Mouse (Mus musculus) heart, adult 2 months (tissue): ENCODE measurements around the gene Cdh6. TPM values are rescaled to one million over a fixed set of nuclear protein-coding genes. Genes with fewer than 3 reads are reported as not detected.
A peak's percentile ranks its signal among the peaks of the same experiment; 100 is the strongest.

Source experiments
- DNase-seq, 2 experiments: peaks; one replicate each; pipeline ENCODE4 v3.0.0; 2021
- H3K27ac ChIP-seq: fragments of 200-600 bp; 2 replicates; pipeline ENCODE4 v1.8.1; 2022
- H3K27me3 ChIP-seq: fragments of 200-500 bp; 2 replicates; pipeline ENCODE4 v1.6.1; 2012; ENCODE audit warnings: mild to moderate bottlenecking, low read length, inconsistent platforms, mixed read lengths; ENCODE audit not compliant: control insufficient read depth, insufficient read depth
- H3K36me3 ChIP-seq: fragments of 200-500 bp; 2 replicates; pipeline ENCODE4 v1.6.1; 2012; ENCODE audit warnings: low read length, inconsistent platforms; ENCODE audit not compliant: control insufficient read depth, insufficient read depth
- H3K4me1 ChIP-seq: fragments of 200-500 bp; 2 replicates; pipeline ENCODE4 v1.6.1; 2011; ENCODE audit warnings: low read length; ENCODE audit not compliant: control insufficient read depth, insufficient read depth
- H3K4me3 ChIP-seq: fragments of 200-600 bp; 2 replicates; pipeline ENCODE4 v1.8.1; 2022
- H3K79me2 ChIP-seq: fragments of 200-500 bp; replicated peaks from 2 replicates; pipeline ENCODE4 v1.6.1; 2012; ENCODE audit warnings: mild to moderate bottlenecking, inconsistent platforms, low read length, moderate library complexity, mixed read lengths; ENCODE audit not compliant: control insufficient read depth, insufficient read depth
- H3K9ac ChIP-seq: fragments of 200-500 bp; 2 replicates; pipeline ENCODE4 v1.6.1; 2012; ENCODE audit warnings: low read depth, mild to moderate bottlenecking, control low read depth, inconsistent platforms, low read length, mixed read lengths
- CTCF ChIP-seq: fragments of 200-600 bp; IDR thresholded peaks from 2 replicates; pipeline ENCODE4 v1.8.1; 2022; ENCODE audit warnings: antibody characterized with exemption, mild to moderate bottlenecking, moderate library complexity
- EP300 ChIP-seq: fragments of 200-500 bp; IDR thresholded peaks from 2 replicates; pipeline ENCODE4 v1.6.1; 2011; ENCODE audit warnings: low read depth, low read length, control low read depth; ENCODE audit not compliant: insufficient read depth
- POLR2A ChIP-seq: fragments of 200-500 bp; IDR thresholded peaks from 2 replicates; pipeline ENCODE4 v1.6.1; 2011; ENCODE audit warnings: mild to moderate bottlenecking, low read depth, low read length, control low read depth; ENCODE audit not compliant: insufficient read depth
- WGBS: fragments of 180-500 bp; shearing (Covaris S2); methylation state at CpG from one replicate; pipeline ENCODE4 v1.1.7; 2018; 5-methylcytosine and 5-hydroxymethylcytosine counted together
- intact Hi-C: fragments of 180-260 bp; cut with DNase I; formaldehyde crosslinking; loops from one replicate; pipeline ENCODE4 v1.15.1; 2025
- polyA plus RNA-seq: library from polyadenylated mRNA; depleted of rRNA; stranded (reverse); fragments of >200 nt; gene quantifications from 2 replicates; pipeline ENCODE4 v1.2.3, GENCODE M21; 2012
- total RNA-seq, 2 experiments: library from RNA; stranded (reverse); gene quantifications; 2 replicates each; pipeline ENCODE4 v1.2.3; 2021

Gene Cdh6
- total and polyA plus RNA-seq, 3 experiments: 0.16 to 0.78 (median 0.70) TPM

GRCm38 (mm10) chr15:13181430-13181829, 8.0 kb upstream of the Cdh6 start:
- intact Hi-C loops: loop anchor here (10.0 kb wide), 1 partner anchor 103 kb away; no protein-coding TSS in a partner anchor
- H3K4me1 ChIP-seq: no peaks in the 10 kb centered on the region
- TF ChIP-seq POLR2A (no peak), EP300 (no peak), CTCF (no peak)
- no peaks in the 10 kb centered on the region for H3K27me3 ChIP-seq
- DNase-seq: no peak
- no peak overlapping the region for H3K9ac ChIP-seq
- H3K36me3 ChIP-seq: no peaks in the 10 kb centered on the region
- WGBS: 84% methylated on average over 8 of the region's 8 CpGs
- no peak overlapping the region for H3K27ac ChIP-seq
- H3K4me3 ChIP-seq: no peak overlapping the region
- H3K79me2 ChIP-seq: no peaks in the 10 kb centered on the region

DNA sequence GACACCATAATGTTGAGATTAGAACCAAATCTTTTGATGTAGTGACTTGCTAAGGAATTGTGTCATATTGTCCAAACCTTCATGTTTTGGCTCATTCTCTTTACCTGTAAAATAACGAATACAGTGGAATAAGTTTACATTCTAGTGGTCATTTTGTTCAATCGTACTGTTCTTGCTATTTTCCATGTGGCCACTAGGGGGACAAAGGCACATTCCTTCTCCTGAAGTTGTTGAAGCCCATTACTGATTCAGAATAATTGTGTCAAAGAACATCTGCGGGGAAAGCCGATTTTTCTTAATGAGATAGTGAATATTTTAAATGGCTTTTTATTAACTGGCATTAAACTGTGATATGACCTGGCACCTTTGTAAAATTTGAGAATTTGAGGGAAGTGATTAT, 7.5 kb upstream of the Cdh6 start:
- Histone ChIP-seq H3K79me2 (no peaks in the 10 kb centered on the region), H3K27ac (no peak overlapping the region), H3K4me3 (no peak overlapping the region), H3K36me3 (no peaks in the 10 kb centered on the region), H3K27me3 (0 out of 2 replicates have a peak, but pooled peaks cover under 1% of the 10 kb centered on the region), H3K9ac (no peak overlapping the region), H3K4me1 (no peaks in the 10 kb centered on the region)
- WGBS: 27% methylated on average over 4 of the region's 4 CpGs
- no peak for DNase-seq
- TF ChIP-seq POLR2A (no peak), EP300 (no peak), CTCF (peak; percentile 95)
- intact Hi-C loops: loop anchor here (10.0 kb wide), 1 partner anchor 104 kb away; no protein-coding TSS in a partner anchor

- no peak overlapping the region for H3K9ac ChIP-seq
- intact Hi-C loops: no loop called here
- H3K27me3 ChIP-seq: peaks cover 3% of the 10 kb centered on the region; the same call in 1 of the 2 replicates
- H3K4me1 ChIP-seq: no peaks in the 10 kb centered on the region; the same call in 1 of the 2 replicates
- H3K27ac ChIP-seq: no peak overlapping the region
- WGBS: 34% methylated on average over 9 of the region's 9 CpGs
- no peak overlapping the region for H3K4me3 ChIP-seq
- DNase-seq: no peak
- TF ChIP-seq POLR2A (no peak), EP300 (no peak), CTCF (no peak)
- no peaks in the 10 kb centered on the region for H3K36me3 ChIP-seq
- H3K79me2 ChIP-seq: no peaks in the 10 kb centered on the region
These were observed 2.5 kb upstream of the Cdh6 start for GRCm38 (mm10) chr15:13175978-13176377.

- TF ChIP-seq EP300 (no peak), POLR2A (no peak), CTCF (no peak)
- no peak overlapping the region for H3K4me3 ChIP-seq
- H3K4me1 ChIP-seq: no peaks in the 10 kb centered on the region; the same call in 1 of the 2 replicates
- H3K79me2 ChIP-seq: no peaks in the 10 kb centered on the region
- no peak overlapping the region for H3K9ac ChIP-seq
- peaks cover 3% of the 10 kb centered on the region; the same call in 1 of the 2 replicates for H3K27me3 ChIP-seq
- H3K36me3 ChIP-seq: no peaks in the 10 kb centered on the region
- intact Hi-C loops: no loop called here
- WGBS: 26% methylated on average over 6 of the region's 6 CpGs
- no peak overlapping the region for H3K27ac ChIP-seq
- DNase-seq: no peak
These were observed 1.1 kb upstream of the Cdh6 start for GRCm38 (mm10) chr15:13174618-13174980.

DNA sequence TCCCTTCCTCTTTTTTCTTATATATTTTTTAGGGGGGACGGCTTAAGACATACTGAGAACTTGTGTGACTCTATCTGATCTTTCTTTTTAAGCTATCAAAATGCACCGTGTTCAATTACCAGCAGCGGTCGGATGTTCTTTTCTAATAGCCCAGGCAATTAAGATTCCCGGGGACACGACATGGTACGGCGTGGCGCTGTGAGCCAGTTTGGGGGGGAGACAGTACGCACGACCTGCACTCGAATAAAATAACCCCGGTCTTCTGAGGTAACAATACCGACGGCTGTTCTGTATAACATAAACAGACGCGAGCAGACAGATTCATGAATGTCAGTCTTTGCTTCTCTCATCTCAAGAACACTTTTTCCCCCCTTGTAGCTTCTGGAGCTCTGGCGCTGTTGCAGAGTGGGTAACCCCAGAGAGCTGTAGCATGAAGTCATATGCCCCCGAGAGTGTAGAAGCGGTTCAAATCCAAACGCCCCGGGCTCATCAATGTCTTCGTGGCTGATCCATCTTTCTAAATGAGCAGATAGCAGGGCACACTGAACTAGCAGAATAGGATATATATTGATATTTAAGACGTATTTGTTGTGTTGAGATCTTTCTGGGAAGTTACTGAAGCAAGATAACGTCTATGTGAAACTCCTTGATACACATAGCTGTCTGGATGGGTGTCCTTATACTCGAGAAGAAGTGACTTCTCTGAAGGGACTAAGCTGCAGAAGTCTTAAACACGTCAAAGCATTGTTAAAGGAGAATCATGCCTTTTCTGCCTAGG, 554 bp upstream of the Cdh6 start:
- intact Hi-C loops: no loop called here
- no peak overlapping the region for H3K9ac ChIP-seq

GRCm38 (mm10) chr15:13172365-13173070, 957 bp downstream of the Cdh6 start:
- H3K79me2 ChIP-seq: no peaks in the 10 kb centered on the region
- no peak for DNase-seq
- 2% methylated on average over 26 of the region's 26 CpGs for WGBS
- H3K4me3 ChIP-seq: peak overlapping the region; percentile 38
- TF ChIP-seq EP300 (no peak), CTCF (no peak), POLR2A (no peak)
- no peaks in the 10 kb centered on the region; the same call in 1 of the 2 replicates for H3K4me1 ChIP-seq
- intact Hi-C loops: no loop called here
- no peak overlapping the region for H3K27ac ChIP-seq
- H3K27me3 ChIP-seq: peaks cover 3% of the 10 kb centered on the region; the same call in 1 of the 2 replicates
- H3K36me3 ChIP-seq: no peaks in the 10 kb centered on the region
- H3K9ac ChIP-seq: no peak overlapping the region

More for the DNA sequence above, 554 bp upstream of the Cdh6 start:
- H3K4me3 ChIP-seq: peak overlapping the region; percentile 38
- WGBS: 2% methylated on average over 27 of the region's 27 CpGs
- H3K27ac ChIP-seq: no peak overlapping the region
- H3K4me1 ChIP-seq: no peaks in the 10 kb centered on the region; the same call in 1 of the 2 replicates
- no peak for TF ChIP-seq EP300
- TF ChIP-seq POLR2A: no peak
- no peak for TF ChIP-seq CTCF
- H3K36me3 ChIP-seq: no peaks in the 10 kb centered on the region
- no peaks in the 10 kb centered on the region for H3K79me2 ChIP-seq
- DNase-seq: no peak
- H3K27me3 ChIP-seq: peaks cover 3% of the 10 kb centered on the region; the same call in 1 of the 2 replicates
